Mouse (Mus musculus): Measurements from ENCODE around the gene Sema3g.

GRCm38 (mm10) chr14:31237101-31237882 lies 19.6 kb downstream of the Sema3g start:
- no peak for TF ChIP-seq EP300 (IDR thresholded peaks at IDR 0.05; ENCODE audit: low read depth)
- TF ChIP-seq CTCF (IDR thresholded peaks at IDR 0.05; ENCODE audit: low read depth): no peak

All from heart, postnatal 0 days (tissue).